Mouse (Mus musculus) myocyte (in vitro differentiated cells): Measurements from ENCODE around the gene Asb6.

Source experiments
- MAX ChIP-seq: IDR thresholded peaks from one replicate; pipeline ENCODE4 v1.6.1; 2011; ENCODE audit warnings: low read depth, mild to moderate bottlenecking, control low read depth
- MYOD1 ChIP-seq, 3 experiments: IDR thresholded peaks; one replicate each; pipeline ENCODE4 v1.6.1; 2011; ENCODE audit warnings: control low read depth in 2 of 3, low read depth in 2 of 3, mild to moderate bottlenecking in 2 of 3, moderate library complexity in 1 of 3; ENCODE audit not compliant: insufficient read length in 2 of 3, control insufficient read depth in 1 of 3
- MYOG ChIP-seq, 3 experiments: IDR thresholded peaks; one replicate each; pipeline ENCODE4 v1.6.1; 2011; ENCODE audit warnings: control low read depth in 2 of 3, low read depth in 2 of 3, mild to moderate bottlenecking in 2 of 3; ENCODE audit not compliant: insufficient read length in 2 of 3, control insufficient read depth in 1 of 3, insufficient read depth in 1 of 3
- POLR2A ChIP-seq: IDR thresholded peaks from one replicate; pipeline ENCODE4 v1.6.1; 2011; ENCODE audit warnings: low read depth, mild to moderate bottlenecking, control low read depth, moderate library complexity; ENCODE audit not compliant: insufficient read length
- TCF12 ChIP-seq: IDR thresholded peaks from one replicate; pipeline ENCODE4 v1.6.1; 2011; ENCODE audit warnings: mild to moderate bottlenecking, control low read depth; ENCODE audit not compliant: poor library complexity, insufficient read depth, severe bottlenecking
- USF1 ChIP-seq: IDR thresholded peaks from one replicate; pipeline ENCODE4 v1.6.1; 2011; ENCODE audit warnings: low read depth, mild to moderate bottlenecking, control low read depth, moderate library complexity

GRCm38 (mm10) chr2:30783346-30783745, 46.8 kb downstream of the Asb6 start:
- no peak for TF ChIP-seq TCF12
- no peak for TF ChIP-seq MYOD1 (IDR thresholded peaks at IDR 0.05; ENCODE audit: control insufficient read depth in 1 of 3, insufficient read length in 2 of 3, low read depth in 2 of 3)
- TF ChIP-seq USF1 = peak; percentile 94
- no peak for TF ChIP-seq MYOG (IDR thresholded peaks at IDR 0.05; ENCODE audit: control insufficient read depth in 1 of 3, insufficient read depth in 1 of 3, insufficient read length in 2 of 3, low read depth in 2 of 3)
- no peak for TF ChIP-seq MAX
- no peak for TF ChIP-seq POLR2A
